Mouse (Mus musculus): ENCODE results near the gene Psmb5.

GRCm38 (mm10) chr14:54644294-54644693 is 26.5 kb upstream of the Psmb5 start:
- TF ChIP-seq CTCF (IDR thresholded peaks at IDR 0.05; ENCODE audit: low read depth) (no peak), EP300 (IDR thresholded peaks at IDR 0.05; ENCODE audit: low read depth) (no peak)
